Mouse (Mus musculus): Measurements from ENCODE around the gene Tstd1.
A peak's percentile ranks its signal among the peaks of the same experiment; 100 is the strongest.

The Tstd1 gene

DNA sequence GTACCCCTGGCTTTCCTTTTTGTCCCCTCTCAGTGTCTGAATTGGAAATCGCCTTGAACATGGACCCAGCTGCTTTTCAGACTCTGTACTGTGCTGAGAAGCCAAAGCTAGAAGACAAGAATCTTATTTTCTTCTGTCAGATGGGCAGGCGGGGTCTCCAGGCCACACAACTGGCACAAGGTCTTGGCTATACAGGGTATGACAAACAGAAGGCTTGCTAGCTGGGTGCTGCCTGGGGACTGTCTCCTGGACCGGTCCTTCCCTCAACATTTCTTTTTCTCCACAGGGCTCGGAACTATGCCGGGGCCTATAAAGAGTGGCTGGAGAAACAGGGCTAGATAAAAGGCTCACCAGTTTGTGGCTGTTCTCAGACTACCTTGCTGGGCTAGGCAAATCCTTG lies 1.2 kb downstream of the Tstd1 start:
- no peak for DNase-seq

DNA sequence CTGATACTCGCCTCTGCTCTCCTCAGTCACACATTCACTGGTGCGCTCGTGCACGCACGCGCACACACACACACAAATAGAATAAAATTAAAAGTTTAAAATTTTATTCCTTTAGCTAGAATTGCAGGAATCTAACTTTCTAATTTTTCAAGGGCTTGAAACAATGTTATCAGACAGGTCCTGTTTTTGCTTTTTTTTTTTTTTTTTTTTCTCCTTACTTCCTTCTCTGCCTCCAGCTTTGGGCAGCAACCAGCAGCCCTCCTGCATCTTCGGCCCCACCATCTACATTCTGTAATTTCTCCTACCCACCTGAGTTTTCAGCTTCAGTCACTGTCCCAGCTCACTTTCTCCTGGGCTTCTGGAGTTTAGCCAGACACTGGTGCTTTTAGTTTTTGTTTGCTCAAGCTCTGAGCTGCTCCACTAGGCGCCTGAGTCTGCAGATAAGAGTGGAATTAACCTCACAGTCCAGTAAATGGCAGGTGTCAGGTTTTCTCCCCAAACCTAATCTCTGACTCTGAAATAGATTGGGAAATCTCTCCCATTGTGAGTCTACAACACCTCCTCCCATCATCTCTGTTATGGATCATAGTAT lies 3.9 kb downstream of the Tstd1 start:
- DNase-seq = no peak

GRCm38 (mm10) chr1:171424638-171425037 lies 6.0 kb downstream of the Tstd1 start:
- no peak for DNase-seq

GRCm38 (mm10) chr1:171425126-171425525 lies 6.5 kb downstream of the Tstd1 start:
- no peak for DNase-seq

DNA sequence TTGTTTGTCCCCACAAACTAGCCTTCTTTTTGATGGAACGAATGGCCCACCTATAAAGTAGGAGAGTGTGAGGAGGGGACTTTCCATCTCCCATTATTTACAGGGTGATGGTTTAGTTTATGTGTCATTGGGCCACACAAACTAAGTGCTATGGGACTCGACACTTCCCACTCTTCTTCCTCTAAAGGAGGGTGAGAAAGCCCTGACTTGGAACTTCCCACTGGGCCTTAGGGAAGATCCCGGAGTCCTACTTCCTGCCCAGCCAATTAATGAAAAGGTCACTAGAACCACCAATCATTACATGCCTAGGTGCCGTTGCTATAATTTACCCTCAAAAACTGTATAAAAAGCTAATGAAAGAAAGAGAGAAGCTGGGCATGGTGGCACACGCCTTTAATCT lies 13.5 kb downstream of the Tstd1 start:
- DNase-seq = no peak

DNA sequence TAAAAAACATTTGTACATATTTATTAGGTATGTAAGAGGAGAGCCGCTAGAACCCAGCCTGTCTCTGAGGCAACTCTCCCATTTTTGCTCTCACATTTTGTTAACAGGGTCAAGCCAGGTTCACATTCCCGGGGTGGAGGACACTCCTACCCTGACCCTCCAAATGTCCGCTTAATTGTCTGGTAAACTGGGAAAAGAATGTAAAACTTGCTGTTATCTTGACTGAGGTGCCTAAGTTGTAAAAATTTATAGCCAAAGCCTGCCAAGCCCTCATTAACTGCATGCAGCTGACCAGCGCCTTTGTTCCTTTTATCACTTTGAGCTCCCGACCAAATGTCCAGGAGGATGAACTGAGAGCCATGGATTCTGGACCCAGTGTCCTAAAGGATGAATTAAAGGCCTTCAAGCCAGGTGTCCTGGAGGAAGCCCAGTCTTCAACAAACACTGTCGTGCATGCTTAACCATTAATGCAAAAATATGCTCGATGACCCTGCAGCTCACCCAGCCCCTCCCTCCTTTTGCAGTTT lies 16.7 kb downstream of the Tstd1 start:
- no peak for DNase-seq

- DNase-seq = no peak
These were observed 17.3 kb downstream of the Tstd1 start for GRCm38 (mm10) chr1:171435974-171436373.

DNA sequence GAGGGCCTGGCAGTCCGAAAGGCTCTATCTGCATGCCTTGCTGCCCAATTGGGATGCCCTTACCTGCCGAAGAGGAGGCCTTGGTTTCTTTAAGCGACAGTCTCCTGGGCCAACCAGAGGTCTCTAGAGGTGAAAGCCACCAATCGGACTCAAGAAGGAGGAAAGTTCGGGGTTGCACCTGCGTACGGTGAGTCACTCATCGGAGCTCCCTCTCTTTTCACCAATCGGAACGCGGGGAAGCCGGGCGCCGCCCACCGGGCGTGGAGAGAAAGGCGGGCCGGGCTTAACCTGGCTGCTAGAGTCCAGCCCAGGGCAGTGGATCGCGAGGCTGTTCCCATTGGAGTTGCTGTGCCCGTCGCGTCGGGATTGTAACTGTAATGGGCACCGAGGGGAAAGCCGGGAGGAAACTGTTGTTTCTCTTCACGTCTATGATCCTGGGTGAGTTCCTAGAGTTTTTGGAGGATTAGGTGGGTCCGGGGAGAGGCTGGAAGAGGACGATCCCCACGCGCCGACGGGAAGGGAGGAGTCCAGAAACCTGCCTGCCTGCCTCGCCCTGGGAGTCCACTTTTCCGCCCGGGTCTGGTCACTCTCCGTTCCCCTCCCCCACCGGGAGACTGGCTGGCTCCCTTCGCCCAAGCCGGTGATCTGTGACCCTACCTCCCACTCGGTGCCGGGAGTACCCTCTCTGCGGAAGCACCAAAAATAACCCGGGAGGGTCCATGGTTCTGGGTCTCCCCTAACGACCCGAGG lies 18.8 kb downstream of the Tstd1 start, which contains the start of gene F11r:
TSS of gene F11r (plus strand) at position 272 of the 750 bp plus-strand sequence.
- DNase-seq = peak; percentile 68

DNA sequence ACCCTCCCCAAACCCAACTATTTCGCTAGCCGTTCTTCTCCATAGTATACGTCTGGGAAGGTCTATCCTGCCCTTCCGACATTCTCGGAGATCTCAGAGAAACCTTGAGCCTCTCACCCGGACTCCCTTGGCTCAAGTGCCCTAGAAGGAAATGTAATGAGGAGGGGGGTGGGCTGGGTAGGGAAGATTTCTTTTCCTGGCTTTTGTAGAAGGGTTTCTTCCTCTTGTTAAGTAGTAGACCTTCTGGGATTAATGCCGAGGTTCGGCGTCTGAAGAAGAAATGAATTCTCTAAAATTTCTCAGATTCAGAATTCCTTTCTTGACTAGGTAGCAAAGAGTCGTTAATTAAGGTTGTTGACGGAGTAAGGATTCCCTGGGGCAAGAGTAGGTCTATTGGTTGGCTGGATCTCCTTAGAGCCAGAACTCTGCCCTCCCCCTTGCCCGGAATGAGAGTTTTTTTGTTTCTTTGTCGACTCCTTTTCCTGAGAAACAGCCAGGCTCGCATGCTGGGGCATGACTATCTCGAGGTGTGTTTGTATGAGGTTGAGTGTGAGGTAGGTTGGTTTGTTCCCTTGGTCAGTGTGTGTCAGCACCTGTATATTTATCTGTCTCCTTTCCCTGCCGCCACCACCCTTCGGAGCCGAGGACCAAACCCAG lies 19.5 kb downstream of the Tstd1 start:
- DNase-seq = peak; percentile 10

GRCm38 (mm10) chr1:171439072-171439471 lies 20.4 kb downstream of the Tstd1 start:
- no peak for DNase-seq

DNA sequence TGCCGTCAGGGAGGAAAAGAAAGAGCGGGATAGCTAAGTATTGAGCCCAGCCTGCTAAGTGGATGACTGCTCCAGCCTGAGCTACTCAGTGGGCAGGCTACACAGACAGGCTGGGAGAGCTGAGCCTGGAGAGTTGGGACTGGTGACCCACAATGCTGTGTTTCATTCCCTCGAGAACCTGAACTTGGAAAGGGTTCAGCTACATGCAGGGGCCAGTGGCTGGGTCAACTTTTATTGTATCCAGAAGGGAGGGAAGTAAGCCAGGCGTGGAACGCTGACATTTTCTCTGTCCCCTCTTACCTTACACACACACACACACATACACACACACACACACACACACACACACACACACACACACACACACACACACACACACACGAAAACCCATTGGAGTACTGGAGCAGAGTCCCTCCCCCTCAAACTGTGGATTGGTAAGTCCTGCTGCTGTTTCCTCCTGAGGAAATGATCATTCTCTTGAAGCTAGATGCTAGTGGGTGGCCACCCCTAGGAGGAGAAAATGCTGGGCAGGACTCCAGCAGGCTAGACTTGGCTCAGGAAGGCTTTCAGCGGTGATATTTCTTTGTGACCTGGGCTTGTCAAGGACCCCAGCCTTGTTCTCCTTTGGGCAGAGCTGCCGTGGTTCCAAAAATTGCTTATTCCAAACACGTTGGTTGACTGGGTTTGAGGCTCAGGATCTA lies 21.5 kb downstream of the Tstd1 start:
- DNase-seq = no peak

DNA sequence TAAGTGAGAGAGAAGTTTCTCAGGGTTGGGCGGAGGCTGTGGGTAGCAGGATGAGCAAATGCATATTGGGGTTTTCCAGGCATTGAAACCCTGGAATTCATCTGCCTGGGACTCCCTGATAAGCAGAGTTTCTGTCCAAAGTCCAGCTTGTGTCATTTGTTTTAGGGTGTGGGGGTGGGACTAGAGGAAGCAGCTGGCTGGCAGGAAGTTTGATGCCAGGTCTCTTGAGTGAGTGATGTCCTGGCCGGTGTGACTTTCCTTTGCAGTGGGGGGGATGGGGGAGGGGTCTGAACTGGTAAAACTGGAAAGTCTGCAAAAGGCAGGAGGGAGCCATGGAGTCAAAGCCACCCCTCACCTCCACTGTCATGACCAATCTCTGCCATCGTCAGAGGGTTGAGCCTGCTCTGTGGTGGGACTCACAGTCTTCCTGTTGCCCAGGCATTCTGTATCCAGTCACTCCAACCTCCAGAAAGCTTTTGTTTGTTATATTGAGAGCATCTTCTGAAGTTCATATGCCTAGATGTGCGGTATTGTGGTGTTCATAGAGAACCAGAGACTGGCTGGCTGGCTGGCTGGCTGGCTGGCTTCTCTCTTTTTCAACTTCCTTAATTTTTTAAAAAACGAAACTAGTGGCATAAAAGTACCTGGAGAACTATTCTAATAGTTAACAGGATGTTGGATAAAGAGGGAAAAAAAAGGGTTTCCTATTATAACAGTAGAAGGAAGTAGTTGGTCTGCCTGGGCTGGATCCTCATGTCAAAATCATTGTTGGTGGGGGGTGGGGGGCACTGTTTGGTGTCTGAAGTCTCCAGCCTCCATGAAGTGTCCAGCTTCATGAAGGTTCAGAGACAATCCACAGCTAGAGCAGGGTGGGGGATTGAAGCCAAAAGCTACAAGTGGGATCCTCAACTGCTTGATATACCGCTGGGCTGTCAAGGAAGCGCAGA lies 23.1 kb downstream of the Tstd1 start:
- DNase-seq = no peak

GRCm38 (mm10) chr1:171442413-171442760 lies 23.7 kb downstream of the Tstd1 start:
- DNase-seq = no peak

GRCm38 (mm10) chr1:171445050-171445449 lies 26.4 kb downstream of the Tstd1 start:
- DNase-seq = no peak

GRCm38 (mm10) chr1:171446854-171447253 lies 28.2 kb downstream of the Tstd1 start:
- no peak for DNase-seq

DNA sequence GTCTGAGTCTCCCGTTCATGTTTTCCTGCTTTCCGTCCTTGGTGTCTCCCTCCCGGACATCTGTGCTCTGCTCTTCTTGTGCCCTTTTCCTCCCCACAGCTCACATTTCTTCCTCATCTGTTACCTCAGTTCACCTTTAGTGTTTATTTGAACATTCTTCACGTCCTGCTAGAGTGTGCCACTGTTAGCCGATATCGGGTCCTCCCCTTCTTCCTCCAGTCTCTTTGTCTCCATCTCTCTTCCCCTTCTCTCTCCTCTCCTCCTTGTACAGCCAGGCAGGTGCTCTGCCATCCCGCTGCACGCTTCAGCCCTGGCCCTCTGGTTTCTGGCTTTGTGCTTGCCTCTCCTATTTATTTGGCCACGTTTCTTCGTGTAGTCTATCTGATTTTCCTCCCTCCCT lies 29.0 kb downstream of the Tstd1 start:
- no peak for DNase-seq

GRCm38 (mm10) chr1:171450062-171450461 lies 31.4 kb downstream of the Tstd1 start:
- DNase-seq = peak; percentile 39

- no peak for DNase-seq
These were observed 32.3 kb downstream of the Tstd1 start for GRCm38 (mm10) chr1:171451001-171451400.

- DNase-seq = no peak
These were observed 33.9 kb downstream of the Tstd1 start for GRCm38 (mm10) chr1:171452522-171452921.

DNA sequence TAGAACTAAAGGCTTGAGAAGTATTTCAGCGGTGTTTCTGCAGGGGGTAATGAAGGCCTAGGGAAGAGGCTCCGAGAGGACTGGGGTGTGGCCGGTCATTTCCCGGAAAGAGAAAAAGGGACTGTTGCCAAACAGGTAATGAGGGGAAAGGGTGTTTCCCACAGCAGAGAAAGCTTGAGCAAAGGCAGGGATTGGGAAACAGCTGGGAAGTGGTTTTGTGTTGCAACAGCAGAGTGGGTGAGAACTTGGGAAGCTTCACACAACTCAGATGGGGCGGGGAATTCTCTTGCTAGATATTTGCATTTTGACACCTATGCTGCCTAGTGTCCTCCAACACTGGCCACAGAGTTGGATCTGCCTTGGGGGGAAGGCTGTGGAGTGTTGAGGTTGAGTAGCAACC lies 34.3 kb downstream of the Tstd1 start:
- no peak for DNase-seq

DNA sequence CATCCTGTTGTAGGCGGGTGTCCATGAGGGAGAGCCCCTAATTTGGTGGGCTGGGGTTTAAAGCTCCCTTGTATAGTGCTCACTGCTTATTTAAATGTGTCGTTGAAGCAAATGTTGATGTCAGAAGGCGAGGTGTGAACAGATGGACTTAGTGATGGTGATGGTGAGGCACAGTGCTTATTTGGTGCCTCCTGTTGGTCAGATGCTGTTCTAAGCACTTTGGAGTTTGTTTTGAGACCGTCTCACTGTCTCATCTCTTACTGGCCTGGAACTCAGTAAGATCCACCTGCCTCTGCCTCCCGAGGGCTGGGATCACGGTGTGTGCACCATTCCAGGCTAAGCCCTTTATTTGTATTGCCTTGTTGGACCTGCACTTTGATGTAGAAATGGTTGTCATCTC lies 36.3 kb downstream of the Tstd1 start:
- DNase-seq = no peak

DNA sequence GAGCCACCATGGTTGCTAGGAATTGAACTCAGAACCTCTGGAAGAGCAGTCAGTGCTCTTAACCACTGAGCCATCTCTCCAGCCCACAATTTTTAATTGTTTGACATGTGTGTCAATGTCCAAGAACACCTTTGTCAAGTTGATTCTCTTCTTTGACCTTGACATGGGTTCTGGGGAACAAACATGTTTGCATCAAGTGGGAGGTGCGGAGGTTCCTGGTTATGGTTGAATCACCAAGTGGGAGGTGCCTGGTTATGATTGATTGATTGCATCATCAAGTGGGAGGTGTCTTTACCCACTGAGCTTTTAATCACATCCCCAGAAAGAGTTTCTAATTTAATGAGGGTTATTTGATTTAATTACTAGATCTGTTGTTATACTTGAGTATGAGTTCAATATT lies 38.9 kb downstream of the Tstd1 start:
- no peak for DNase-seq

All from retina, postnatal 1 day (tissue).